Comparison of ENCODE assay signal across 9 mouse cellular contexts in genomic region chr14:25365226-25365800, GRCm38 (mm10).
DNase-seq lines count a peak whose midpoint lies in the region; ATAC-seq and TF ChIP-seq lines count a peak whose summit lies in the region.
"Had no signal": no experiment of that assay in that cellular context is flagged by ENCODE, and none has a peak within 500 bp of the region (broad histone marks: within the 10 kb centered on the region; RNA-seq: fewer than 3 reads in every experiment).

No protein-coding gene starts in this region.

- intact Hi-C loops in gastrocnemius, postnatal 14 days (cut with DNase I; ENCODE audit: low total_unique reads), result no loop called here

- H3K4me2 ChIP-seq in heart, embryonic 16.5 days (ENCODE audit: low read depth, low read length), result no peak overlapping the region
- no peak overlapping the region for H3K4me2 ChIP-seq in stomach, embryonic 14.5 days (replicated peaks; ENCODE audit: low read depth, low read length)
- H3K4me2 ChIP-seq in midbrain, postnatal 0 days (ENCODE audit: low read depth, low read length, poor library complexity, severe bottlenecking), result no peak overlapping the region
- no peak overlapping the region for H3K4me2 ChIP-seq in hindbrain, embryonic 13.5 days
- H3K4me2 ChIP-seq: stomach, embryonic 15.5 days had no signal

- no peak for TF ChIP-seq CTCF in kidney, adult 2 months (conservative IDR thresholded peaks at IDR 0.05; ENCODE audit: insufficient read depth, insufficient read length, low read depth, low read length)
- TF ChIP-seq CTCF in midbrain, postnatal 0 days (IDR thresholded peaks at IDR 0.05), result no peak

- no peak overlapping the region for H3K9ac ChIP-seq in heart, embryonic 16.5 days (ENCODE audit: low read length)
- no peak overlapping the region for H3K9ac ChIP-seq in stomach, embryonic 14.5 days (replicated peaks; ENCODE audit: low read depth, low read length)
- H3K9ac ChIP-seq in midbrain, postnatal 0 days (replicated peaks; ENCODE audit: low read length, poor library complexity, severe bottlenecking), result no peak overlapping the region
- H3K9ac ChIP-seq in hindbrain, embryonic 13.5 days, result no peak overlapping the region
- H3K9ac ChIP-seq: stomach, embryonic 15.5 days had no signal

- no peak for TF ChIP-seq POLR2A in kidney, adult 2 months (IDR thresholded peaks at IDR 0.05; ENCODE audit: low read depth, low read length)

- H3K27me3 ChIP-seq in kidney, adult 2 months (replicated peaks; ENCODE audit: control insufficient read depth, insufficient read depth, low read length), result no peaks in the 10 kb centered on the region
- H3K27me3 ChIP-seq in heart, embryonic 16.5 days (ENCODE audit: control insufficient read depth, insufficient read depth, low read length), result no peaks in the 10 kb centered on the region
- H3K27me3 ChIP-seq in stomach, embryonic 14.5 days (ENCODE audit: control insufficient read depth, insufficient read depth, low read length), result no peaks in the 10 kb centered on the region
- H3K27me3 ChIP-seq in midbrain, postnatal 0 days (ENCODE audit: insufficient read depth, low read length), result no peaks in the 10 kb centered on the region
- no peaks in the 10 kb centered on the region for H3K27me3 ChIP-seq in hindbrain, embryonic 13.5 days
- H3K27me3 ChIP-seq: stomach, embryonic 15.5 days had no signal

- DNase-seq in kidney, postnatal 14 days, result peak; percentile 36
- no peak for DNase-seq in kidney, adult 2 months
- DNase-seq in gastrocnemius, postnatal 14 days, result peak; percentile 44
- no peak for DNase-seq in midbrain, postnatal 0 days (ENCODE audit: low spot score)

- H3K27ac ChIP-seq in kidney, adult 2 months (ENCODE audit: insufficient read depth, low read depth, low read length), result no peak overlapping the region
- H3K27ac ChIP-seq in heart, embryonic 16.5 days (ENCODE audit: low read length), result peak overlapping the region; percentile 51
- H3K27ac ChIP-seq in stomach, embryonic 14.5 days (ENCODE audit: low read length), result no peak overlapping the region
- H3K27ac ChIP-seq in midbrain, postnatal 0 days (ENCODE audit: low read depth, low read length), result no peak overlapping the region
- H3K27ac ChIP-seq in hindbrain, embryonic 13.5 days, result no peak overlapping the region
- H3K27ac ChIP-seq: stomach, embryonic 15.5 days had no signal

- H3K9me3 ChIP-seq in heart, embryonic 16.5 days (replicated peaks; ENCODE audit: control insufficient read depth, low read length), result no peaks in the 10 kb centered on the region; the same call in 1 of the 2 replicates
- H3K9me3 ChIP-seq in stomach, embryonic 14.5 days (ENCODE audit: control insufficient read depth, low read depth, low read length), result no peaks in the 10 kb centered on the region
- no peaks in the 10 kb centered on the region for H3K9me3 ChIP-seq in midbrain, postnatal 0 days (ENCODE audit: low read length)
- peaks cover 7% of the 10 kb centered on the region; the same call in 1 of the 2 replicates for H3K9me3 ChIP-seq in hindbrain, embryonic 13.5 days
- H3K9me3 ChIP-seq: stomach, embryonic 15.5 days had no signal

- H3K36me3 ChIP-seq in kidney, adult 2 months (ENCODE audit: control insufficient read depth, insufficient read depth, low read length), result no peaks in the 10 kb centered on the region
- H3K36me3 ChIP-seq in heart, embryonic 16.5 days (ENCODE audit: control insufficient read depth, insufficient read depth), result 0 out of 2 replicates have a peak, but pooled peaks cover 2% of the 10 kb centered on the region
- no peaks in the 10 kb centered on the region for H3K36me3 ChIP-seq in stomach, embryonic 14.5 days (ENCODE audit: control insufficient read depth, insufficient read depth, low read length)
- no peaks in the 10 kb centered on the region for H3K36me3 ChIP-seq in midbrain, postnatal 0 days (ENCODE audit: insufficient read depth, low read length)
- H3K36me3 ChIP-seq in hindbrain, embryonic 13.5 days, result peaks cover 6% of the 10 kb centered on the region; the same call in 1 of the 2 replicates
- H3K36me3 ChIP-seq: stomach, embryonic 15.5 days had no signal

- WGBS in kidney, adult 2 months, result 62% methylated on average over 10 of the region's 10 CpGs
- WGBS in heart, embryonic 16.5 days, result 30% methylated on average over 10 of the region's 10 CpGs
- 60% methylated on average over 10 of the region's 10 CpGs for WGBS in stomach, embryonic 14.5 days
- WGBS in midbrain, postnatal 0 days, result 79% methylated on average over 10 of the region's 10 CpGs
- WGBS in hindbrain, embryonic 13.5 days, result 81% methylated on average over 10 of the region's 10 CpGs

- ATAC-seq in heart, embryonic 16.5 days (replicated peaks; ENCODE audit: extremely low read depth, insufficient read depth, low FRiP score), result peak; percentile 55
- ATAC-seq in stomach, embryonic 14.5 days (ENCODE audit: insufficient number of reproducible peaks, insufficient read depth, low FRiP score, low read depth), result 0 out of 2 replicates have a peak, but pooled peaks have one; percentile 23
- no peak for ATAC-seq in midbrain, postnatal 0 days (ENCODE audit: low FRiP score)
- ATAC-seq in hindbrain, embryonic 13.5 days (ENCODE audit: low FRiP score), result no peak
- ATAC-seq in erythroid progenitor cell, adult 5-6 weeks (replicated peaks; ENCODE audit: low FRiP score, poor library complexity, severe bottlenecking), result no peak

- no peak overlapping the region for H3K4me3 ChIP-seq in kidney, adult 2 months (ENCODE audit: insufficient read depth, low read depth, low read length)
- no peak overlapping the region for H3K4me3 ChIP-seq in heart, embryonic 16.5 days (ENCODE audit: low read length)
- no peak overlapping the region for H3K4me3 ChIP-seq in stomach, embryonic 14.5 days (ENCODE audit: low read depth, low read length)
- H3K4me3 ChIP-seq in midbrain, postnatal 0 days (ENCODE audit: low read depth, low read length), result no peak overlapping the region
- no peak overlapping the region for H3K4me3 ChIP-seq in hindbrain, embryonic 13.5 days
- H3K4me3 ChIP-seq: stomach, embryonic 15.5 days had no signal

- H3K4me1 ChIP-seq in kidney, adult 2 months (ENCODE audit: control insufficient read depth, insufficient read depth, low read length), result no peaks in the 10 kb centered on the region
- H3K4me1 ChIP-seq in heart, embryonic 16.5 days (ENCODE audit: control insufficient read depth, insufficient read depth, low read length), result peaks cover 25% of the 10 kb centered on the region
- peaks cover 7% of the 10 kb centered on the region; the same call in 1 of the 2 replicates for H3K4me1 ChIP-seq in stomach, embryonic 14.5 days (ENCODE audit: control insufficient read depth, insufficient read depth, low read length)
- H3K4me1 ChIP-seq in midbrain, postnatal 0 days (ENCODE audit: insufficient read depth, low read length), result no peaks in the 10 kb centered on the region
- H3K4me1 ChIP-seq in hindbrain, embryonic 13.5 days (replicated peaks), result peaks cover 25% of the 10 kb centered on the region

Comparison
In these comparisons a context has a peak if more than half of its experiments do, and no peak if none do; other contexts are left out.
1. DNase-seq: peak in kidney, postnatal 14 days (single experiment) and gastrocnemius, postnatal 14 days (single experiment); none in kidney, adult 2 months (single experiment) and midbrain, postnatal 0 days (single experiment).
2. ATAC-seq: peak in heart, embryonic 16.5 days (single experiment) and stomach, embryonic 14.5 days (single experiment); none in midbrain, postnatal 0 days (single experiment), hindbrain, embryonic 13.5 days (single experiment) and erythroid progenitor cell, adult 5-6 weeks (single experiment).